Mouse (Mus musculus) cerebellum, postnatal 4 days (tissue): ENCODE measurements at regions not wholly inside any gene's neighbourhood (a gene's known extent, or its start where the extent isn't known, plus 50 kb on each side); places are given as distances from the start of the nearest gene placed in this dataset.

Experiments used
- DNase-seq, 2 experiments: peaks; one replicate each; pipeline ENCODE4 v3.0.0; 2022; ENCODE audit warnings: low spot score in 2 of 2, mixed read lengths in 1 of 2

GRCm38 (mm10) chr3:66592259-66592658 lies 295.6 kb upstream of the Veph1 start:
- no peak for DNase-seq

DNA sequence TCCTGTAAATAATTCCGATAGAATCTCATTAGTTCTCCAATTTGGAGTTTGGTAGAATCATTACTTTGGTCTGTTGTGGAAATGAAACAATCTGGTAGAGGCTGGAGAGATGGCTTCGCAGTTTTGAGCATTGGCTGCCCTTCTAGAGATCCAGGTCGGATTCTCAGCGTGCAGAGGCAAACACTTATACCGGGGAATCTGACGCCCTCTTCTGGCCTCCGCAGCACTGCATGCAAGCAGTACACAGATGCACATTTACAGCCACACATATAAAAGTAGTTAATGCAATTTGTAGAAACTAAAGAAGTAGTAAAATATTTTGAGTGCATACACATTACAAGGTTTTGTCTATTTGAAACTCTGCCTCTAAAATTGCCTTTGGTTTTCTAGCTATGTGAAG lies 294.1 kb upstream of the Veph1 start:
- DNase-seq: no peak

DNA sequence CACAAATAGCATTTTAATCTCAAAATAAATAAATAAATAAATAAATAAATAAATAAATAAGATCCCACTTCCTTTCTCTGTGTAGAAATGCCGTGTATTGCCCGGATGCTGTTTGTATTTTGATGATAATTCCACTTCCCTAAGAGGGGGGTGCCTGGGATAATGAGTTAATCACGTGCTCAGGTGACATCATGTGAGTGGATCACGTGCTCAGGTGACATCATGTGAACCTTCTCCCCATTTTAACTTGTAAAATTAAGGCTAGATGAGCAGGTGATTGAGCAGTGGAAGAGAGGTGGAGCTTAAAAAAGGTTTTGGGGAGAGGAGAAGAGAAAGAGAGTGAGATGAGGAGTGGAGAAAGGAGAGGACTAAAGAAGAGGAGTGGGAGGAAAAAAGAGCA lies 292.8 kb upstream of the Veph1 start:
- no peak for DNase-seq

DNA sequence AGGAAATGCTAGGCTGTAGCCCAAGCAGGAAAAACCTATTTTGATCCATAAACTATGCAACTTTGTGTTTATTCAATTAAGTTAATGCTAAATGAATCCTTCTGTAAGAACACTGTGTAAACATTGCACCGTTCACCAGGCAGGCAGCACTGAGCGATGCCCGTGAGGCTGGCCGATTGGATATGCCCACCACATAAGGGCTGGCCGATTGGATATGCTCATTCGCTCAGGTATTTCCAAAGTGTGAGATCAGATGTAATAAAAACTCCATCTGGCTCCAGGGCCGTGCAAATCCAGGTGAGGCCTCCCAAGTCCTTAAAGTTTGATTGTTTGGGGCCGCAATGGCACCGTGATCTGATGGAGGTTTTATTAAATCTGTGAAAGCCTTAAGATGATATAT lies 288.2 kb upstream of the Veph1 start:
- DNase-seq: no peak

DNA sequence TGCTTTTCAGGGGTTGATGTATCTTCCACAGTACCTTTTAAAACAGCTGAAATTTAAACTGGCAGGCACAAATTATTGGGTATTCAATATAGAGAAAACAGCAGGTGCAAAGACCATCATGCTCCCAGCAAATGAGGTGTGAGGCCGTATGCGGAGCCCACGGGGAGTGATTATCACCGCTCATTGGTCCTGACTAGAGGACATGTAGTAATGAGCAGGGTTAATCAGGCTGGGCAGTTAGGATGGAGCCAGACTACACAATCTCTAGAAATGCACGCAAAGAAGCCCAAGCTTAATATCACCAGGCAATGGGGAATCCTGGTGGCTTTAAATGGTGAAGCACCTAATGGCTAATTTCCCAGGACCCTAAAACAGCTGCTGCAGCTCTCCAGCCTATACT lies 287.5 kb upstream of the Veph1 start:
- no peak for DNase-seq

DNA sequence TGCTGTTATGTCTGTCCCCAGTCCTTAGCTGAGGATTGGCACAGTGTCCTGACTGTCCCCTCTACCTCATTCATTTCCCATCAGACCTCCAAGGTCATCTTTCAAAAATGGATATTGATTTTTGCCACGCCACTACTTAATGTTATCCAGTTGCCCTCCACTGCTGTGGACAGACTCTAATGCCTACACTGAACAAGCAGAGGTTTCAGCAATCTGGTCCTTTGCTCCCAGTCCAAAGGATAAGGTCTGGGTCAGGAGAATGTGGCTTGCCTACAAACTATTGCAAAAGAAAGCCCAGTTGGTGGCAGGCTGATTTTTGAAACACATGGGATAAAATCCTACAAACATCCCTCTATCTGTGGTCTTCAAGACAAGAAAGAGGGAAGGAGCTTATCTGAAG lies 280.0 kb upstream of the Veph1 start:
- DNase-seq: no peak

DNA sequence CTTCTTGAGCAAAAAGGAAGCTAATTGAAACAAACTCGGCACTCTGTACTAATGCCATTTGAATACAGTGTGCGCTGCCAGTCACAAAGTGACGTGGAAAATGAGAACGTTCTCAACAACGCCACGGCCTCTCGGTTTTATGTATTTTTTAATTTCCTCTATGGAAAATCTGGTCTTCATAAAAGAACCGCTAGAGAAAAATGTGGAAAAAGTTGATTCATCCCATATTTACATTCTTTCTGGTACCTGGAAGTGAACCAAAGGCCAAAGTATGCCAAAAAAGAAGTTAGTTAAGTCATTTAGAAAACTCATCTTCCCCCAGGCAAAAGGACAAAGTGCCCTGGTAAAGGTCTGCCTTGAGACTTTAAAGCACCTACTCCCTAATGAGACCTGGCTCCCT lies 277.7 kb upstream of the Veph1 start:
- no peak for DNase-seq

- no peak for DNase-seq
Observed at GRCm38 (mm10) chr3:66572887-66573519, 276.4 kb upstream of the Veph1 start.

- no peak for DNase-seq
Observed at GRCm38 (mm10) chr3:66570342-66570741, 273.7 kb upstream of the Veph1 start.

DNA sequence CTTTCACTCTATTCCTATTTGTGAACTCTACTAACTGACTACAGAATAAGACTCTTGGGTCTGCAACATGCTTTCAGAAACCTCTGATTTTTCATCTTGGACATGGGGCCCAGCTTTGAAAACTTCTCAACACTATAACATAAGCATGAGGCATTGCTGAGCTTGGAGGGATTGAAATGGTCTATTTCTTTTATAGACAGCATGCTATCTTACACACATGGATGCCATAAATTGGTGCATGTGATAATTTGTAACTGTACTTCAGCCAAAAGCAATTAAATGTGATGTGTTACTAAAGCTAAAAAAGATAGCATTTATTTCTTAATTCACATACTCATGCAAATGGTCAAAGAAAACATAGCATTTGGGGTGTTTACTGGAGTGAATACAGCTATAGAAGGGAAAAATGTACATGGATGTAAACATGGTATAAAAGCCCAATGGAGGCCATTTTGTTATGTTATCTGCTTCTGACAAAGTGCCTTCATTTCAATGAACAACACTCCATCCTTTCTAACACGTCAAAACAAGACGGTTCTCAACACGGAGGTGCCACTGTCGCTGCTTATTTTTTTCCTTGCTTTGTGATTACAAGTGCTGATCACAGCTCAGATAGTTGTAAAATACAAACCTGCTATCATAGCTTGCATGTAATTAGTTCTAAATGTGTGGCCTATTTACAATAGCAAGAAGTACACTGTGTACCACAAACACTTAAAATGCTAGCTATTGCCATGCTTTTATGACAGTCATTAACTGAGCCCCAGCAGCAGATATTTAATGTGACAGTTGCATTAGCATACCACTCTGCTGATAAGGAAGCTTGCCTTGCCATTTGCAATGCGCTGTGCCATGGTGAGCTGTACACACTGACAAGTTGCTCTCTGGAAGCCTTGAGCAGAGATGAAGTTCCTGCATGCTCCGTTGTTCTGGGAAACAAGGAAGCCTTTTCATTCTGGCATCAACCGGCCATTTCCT lies 267.9 kb upstream of the Veph1 start:
- DNase-seq: no peak

- DNase-seq: no peak
Observed at GRCm38 (mm10) chr3:66563329-66563728, 266.7 kb upstream of the Veph1 start.

DNA sequence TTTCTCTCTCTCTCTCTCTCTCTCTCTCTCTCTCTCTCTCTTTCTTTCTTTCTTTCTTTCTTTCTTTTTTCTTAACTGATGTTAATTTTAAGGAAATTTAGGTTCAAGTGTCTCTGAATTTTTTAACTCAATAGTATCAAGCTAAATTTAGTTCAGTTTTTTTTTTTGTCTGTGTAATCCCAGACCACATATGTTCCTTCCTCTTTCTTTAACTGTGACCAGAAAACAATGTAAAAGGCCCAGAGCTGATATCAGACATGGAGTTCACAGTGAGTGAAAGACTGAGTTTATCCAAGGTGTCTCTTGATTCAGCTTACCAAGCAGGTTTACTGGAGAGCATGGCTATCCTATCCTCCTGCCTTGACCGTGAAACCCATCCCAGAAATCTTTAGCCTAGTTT lies 258.9 kb upstream of the Veph1 start:
- DNase-seq: no peak

DNA sequence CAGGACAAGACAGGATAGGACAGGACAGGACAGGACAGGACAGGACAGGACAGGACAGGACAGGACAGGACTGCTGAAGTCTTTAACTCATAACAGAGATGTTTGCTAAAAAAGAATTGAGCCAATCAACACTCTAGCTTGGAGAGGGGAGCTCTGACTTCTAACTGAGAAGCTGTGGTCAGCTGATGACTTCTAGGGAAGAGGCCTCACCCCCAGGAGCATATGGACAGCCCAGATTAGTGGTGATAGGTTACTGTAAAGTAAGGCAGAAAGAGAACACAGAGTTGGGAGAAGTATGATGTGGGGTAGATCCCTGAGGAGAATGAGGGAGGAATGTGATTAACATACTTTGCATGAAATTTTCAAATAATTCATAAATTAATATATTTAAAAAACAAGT lies 254.3 kb upstream of the Veph1 start:
- DNase-seq: no peak

DNA sequence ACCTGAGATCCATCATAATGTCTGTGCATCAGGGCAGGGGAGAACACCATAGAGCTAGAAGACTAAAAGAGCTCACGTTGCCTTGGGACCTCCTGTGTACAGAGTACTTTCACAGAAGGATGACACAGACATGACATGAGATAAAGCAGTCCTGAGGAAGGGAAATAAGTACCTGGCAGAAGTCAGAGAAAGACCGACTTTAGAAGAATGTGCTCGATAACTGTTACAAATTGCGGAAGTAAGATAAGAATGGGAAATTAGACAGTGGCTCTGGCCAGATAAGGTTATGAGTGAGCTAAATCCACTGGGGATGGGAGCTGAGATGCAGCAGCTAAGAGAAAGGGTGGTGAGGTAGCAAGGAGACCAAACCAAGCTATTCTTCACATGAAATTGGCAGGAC lies 249.9 kb upstream of the Veph1 start:
- DNase-seq: no peak

- DNase-seq: no peak
Observed at GRCm38 (mm10) chr3:66544139-66544933, 247.7 kb upstream of the Veph1 start.

GRCm38 (mm10) chr3:66542865-66543264 lies 246.2 kb upstream of the Veph1 start:
- no peak for DNase-seq

DNA sequence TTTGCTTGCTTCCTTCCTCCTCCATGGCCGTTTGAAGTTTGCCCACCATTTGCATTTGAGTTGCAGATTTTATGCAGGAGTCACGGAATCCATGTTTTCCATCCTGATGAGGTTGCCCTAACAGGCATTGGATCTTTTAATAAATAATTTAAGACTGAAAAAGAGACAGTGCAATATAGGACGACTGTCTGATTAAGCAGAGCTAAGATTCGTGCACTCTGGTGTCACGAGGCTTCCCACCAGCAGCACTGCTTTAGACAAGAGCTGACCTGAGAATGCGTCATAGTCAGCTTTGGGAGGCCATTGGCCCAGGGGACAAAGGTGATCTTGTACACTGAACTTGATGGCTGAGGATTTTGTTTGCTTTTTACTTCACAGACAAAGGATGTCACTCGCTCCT lies 241.3 kb upstream of the Veph1 start:
- DNase-seq: no peak

DNA sequence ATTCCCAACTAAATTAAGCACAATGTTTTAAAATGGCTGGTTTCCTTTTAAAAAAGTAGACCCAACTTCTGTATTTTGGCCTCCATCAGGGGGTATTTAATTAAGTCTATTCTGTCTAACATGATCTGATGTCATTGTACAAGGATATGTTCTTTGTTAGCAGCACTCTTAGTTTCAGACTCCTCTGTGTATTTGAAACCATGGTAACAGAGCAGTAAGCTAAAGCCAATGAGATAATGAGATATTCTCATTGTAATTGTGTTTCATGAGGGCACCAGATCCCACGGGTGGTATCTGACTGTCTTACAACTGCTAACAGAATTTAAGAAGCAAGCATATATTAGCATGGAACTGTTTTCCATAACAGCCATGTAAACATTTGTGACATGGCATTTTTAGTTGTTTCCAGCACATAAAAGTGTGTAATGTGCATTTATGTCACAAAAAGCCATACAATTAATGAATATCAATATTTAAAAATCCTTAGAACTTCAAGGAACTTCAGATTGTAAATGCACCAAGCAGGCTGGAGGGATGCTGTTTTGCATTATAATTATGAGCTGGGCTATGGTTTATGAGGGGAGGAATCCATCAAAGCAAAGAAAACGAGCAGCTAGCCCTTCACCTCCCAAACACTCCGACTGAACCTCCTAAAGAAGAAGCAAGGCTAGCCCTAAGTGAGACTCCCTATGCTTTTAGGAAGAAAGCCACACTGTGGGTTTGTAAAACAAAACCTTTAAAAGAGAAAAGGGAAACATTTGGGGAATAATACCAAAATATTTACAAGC lies 240.7 kb upstream of the Veph1 start:
- DNase-seq: no peak

- DNase-seq: no peak
Observed at GRCm38 (mm10) chr3:66536673-66537072, 240.0 kb upstream of the Veph1 start.

GRCm38 (mm10) chr3:66535786-66536529 lies 239.3 kb upstream of the Veph1 start:
- no peak for DNase-seq

DNA sequence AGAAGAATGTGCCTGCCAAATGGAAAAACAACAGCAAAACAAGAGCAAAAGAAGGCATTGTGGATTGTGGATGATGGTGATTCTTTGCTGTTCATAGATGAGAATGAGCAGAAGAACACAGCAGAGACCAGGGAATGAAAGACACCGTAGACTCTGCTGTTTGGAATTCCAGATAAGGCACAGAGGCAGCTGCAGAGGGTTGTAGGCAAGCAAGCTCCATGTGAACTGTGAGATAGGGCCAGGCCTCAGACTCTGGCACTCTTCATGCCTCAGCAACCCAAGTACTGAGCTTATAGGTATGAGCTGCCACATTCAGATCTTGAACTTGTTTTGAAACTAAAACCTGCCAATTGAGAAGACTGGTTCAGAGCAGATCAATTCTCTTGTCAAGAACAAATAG lies 223.3 kb upstream of the Veph1 start:
- DNase-seq: no peak
